Mouse (Mus musculus): ENCODE measurements around the gene Mrvi1. TPM values are rescaled to one million over a fixed set of nuclear protein-coding genes. Genes with fewer than 3 reads are reported as not detected.

The Mrvi1 gene
- 1 to 10 TPM; 2.1 to 3.6 (median 3.3) TPM for total RNA-seq (2022)

DNA sequence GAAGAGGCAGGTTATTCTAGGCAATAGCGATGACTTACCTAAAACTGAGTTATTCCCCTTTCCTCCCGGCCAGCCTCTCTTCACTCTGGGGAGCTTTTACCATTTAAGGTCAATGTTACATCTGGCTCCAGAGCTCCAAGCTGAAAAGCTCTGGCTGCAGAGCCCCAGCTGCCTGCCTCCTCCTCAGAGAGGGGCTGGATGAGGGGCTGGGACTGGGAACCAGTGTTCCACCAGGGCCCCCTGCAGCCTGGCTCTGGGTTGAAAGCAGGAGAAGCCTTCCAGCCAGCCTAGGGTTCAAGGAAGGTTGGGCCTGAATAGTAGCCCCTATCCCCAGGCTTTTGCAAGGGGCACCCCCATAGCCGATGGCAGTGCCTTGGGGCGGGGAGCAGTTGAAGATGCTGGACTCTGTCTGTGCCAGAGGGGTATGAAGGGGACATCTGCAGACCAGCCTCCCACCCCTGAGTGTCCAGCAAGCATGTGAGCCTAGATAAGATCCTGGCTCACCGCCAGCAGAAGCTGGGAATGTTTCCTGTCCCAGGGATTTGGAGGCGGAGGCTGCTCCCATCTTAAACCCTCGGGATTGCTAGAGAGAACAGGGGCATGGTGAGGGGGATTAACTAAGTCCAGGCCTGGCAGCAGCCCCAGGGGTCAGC is at the start of gene Mrvi1:
Mrvi1 (minus strand) TSS at position 409 of the 653 bp plus-strand sequence.
- no peak for DNase-seq (ENCODE audit: low spot score in 2 of 2)

DNA sequence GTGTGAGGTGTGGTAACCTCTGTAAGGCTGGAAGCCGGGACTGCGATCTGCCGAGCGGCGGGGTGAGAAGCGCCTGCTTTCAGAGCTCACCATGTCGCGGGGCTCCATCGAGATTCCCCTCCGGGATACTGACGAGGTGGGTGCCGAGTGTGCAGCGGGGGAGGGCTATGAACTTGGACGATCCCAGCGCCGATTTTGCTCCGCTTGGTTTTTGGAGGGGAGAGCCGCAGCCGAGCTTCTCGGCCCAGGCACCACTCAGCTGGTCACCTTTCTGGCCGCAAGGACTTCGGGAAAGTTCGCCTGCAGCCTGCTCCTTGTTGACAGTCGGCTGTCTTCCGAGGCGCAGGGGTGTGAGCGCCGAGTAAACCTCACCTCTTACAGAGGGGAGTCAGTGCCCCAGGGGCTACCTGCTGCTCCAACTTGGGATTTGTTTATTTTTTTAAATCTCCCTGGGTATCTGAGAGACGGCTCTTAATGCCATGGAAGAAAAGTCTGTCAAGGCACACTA is 46.8 kb upstream of the Mrvi1 start:
- no peak for DNase-seq (ENCODE audit: low spot score in 2 of 2)

DNA sequence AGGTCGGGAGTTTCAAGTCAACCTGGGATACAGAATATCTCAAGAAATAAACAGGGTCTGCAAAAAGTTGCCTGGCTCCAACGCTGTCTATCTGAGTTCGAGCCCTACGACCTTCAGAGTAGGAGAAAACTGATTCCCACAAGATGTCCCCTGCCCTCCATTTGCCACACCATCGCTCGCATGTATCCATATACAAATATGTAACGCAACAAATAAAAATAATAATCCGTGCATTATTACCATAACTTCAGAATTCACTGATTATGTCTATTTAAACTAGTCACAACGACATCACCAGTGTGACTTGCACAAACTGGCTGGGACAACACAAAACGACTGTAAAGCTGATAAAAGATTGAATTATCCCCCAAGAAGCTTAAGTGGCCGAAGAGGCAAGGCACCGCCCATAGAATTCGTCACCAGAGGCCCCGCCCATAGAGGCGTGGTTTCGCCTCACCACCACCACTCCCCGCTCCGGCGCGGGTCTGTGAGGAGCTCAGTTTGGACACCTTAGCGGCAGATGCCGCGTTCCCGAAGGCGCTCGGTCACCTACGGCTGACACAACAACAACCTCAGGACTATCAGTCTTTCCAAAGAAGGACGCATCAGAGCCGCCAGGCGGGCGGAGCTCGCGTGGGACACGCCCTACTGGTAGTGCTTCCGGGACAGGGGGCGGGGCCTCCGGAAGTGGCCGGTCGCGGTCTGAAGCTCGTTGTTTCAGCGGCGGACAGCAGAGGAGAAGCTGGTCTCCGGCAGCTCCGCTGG is 46.2 kb upstream of the Mrvi1 start, which contains the start of gene Ctr9:
Ctr9 (plus strand) TSS at position 671 of the 765 bp plus-strand sequence.
- DNase-seq (ENCODE audit: low spot score in 2 of 2), result peak; percentile 90 to 96

DNA sequence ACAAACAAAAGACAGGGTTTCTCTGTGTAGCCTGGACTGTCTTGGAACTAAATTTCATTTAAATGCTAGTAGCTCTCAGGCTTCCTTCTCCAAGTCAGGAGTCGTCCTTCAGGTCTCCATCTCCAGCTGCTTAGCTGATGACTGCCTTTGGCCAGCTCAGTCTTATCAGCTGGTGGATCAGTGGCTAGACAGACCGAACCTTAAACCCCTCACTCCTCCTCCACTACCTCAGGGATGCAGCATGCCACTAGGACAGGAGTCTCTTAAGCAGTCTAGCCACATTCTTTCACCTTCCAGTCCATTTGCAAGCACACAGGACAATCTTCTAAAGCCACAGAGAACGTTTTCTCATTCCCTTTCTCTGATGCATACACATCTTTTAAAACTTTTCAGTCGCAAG is 42.7 kb upstream of the Mrvi1 start:
- DNase-seq (ENCODE audit: low spot score in 2 of 2), result no peak

DNA sequence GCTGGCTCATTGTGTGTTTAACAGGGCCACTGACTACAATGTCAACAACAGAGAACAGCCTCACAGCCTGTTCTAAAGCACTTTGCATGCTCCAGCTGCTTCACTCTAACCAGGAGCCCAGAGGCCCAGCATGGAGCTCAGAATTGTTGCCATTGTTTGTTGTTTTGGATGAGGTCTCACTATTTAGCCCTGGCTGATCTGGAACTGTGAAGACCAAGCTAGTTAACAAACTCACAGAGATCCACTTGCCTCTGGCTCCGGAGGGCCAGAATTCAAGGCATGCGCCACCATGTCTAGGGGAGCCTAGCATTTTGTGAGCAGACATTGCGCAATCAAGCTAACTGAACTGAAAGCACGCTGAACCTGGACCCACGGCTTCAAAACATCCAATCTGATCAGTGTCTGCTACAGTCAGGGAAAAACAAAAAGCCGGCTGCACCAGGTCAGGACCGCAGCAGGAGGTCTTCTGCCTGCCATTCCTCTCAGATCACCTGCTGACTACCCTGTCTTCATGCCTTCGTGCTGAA is 41.9 kb upstream of the Mrvi1 start:
- DNase-seq (ENCODE audit: low spot score in 2 of 2), result no peak

DNA sequence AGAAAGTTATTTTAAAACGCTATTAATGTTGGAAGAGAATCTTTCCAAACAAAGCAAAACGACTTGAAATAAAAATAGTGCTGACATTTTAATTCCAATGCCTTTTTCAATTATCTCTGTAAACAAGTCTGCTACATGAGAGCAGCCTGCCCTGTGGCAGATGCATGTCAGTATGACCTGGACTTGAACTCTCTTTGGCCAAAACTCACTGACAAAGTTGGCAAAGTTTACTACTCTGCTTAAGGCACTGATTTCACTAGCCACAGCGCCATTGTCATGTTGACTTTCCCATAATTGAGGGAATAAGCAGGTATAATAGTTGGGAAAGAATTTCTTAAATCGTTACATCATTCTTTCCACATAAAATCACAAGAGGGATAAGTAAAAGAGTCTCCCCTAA is 38.6 kb upstream of the Mrvi1 start:
- DNase-seq (ENCODE audit: low spot score in 2 of 2), result no peak

DNA sequence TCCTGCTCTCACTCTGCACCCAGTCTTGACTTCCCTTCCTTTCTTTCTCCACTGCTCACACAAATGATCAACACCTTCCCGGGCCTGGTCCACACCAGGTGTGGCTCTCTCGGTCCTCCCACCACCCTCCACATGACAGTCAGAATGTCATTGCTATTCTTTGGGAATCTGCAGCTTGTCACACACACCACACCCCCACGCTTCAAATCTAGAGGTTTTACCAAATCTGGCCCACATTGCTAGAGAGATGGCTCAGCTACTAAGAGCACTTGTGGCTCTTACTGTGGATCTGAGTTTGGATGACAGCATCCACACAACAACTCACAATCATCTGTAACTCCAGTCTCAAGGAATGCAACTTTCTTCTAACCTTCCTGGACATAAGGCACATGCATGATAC is 34.7 kb upstream of the Mrvi1 start:
- no peak for DNase-seq (ENCODE audit: low spot score in 2 of 2)

DNA sequence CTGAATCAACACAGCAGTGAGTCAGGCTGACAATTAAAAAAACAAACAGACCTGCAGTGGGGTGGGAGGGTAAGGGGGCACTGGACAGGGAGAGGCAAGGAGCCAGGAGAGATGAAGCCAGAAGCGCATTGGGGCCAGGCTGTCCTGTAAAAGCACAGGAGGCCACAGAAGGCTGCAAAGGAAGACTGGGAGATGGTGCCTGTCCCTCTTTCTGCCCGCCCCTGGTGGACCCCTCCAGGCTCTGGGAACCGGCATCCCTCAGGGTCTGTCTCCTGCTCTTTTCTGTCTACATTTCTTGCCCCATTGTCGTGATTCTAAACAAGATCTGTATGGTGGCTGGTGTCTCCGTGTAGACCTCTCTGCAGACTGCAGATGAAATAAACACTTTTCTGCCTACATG is 33.5 kb upstream of the Mrvi1 start:
- no peak for DNase-seq (ENCODE audit: low spot score in 2 of 2)

DNA sequence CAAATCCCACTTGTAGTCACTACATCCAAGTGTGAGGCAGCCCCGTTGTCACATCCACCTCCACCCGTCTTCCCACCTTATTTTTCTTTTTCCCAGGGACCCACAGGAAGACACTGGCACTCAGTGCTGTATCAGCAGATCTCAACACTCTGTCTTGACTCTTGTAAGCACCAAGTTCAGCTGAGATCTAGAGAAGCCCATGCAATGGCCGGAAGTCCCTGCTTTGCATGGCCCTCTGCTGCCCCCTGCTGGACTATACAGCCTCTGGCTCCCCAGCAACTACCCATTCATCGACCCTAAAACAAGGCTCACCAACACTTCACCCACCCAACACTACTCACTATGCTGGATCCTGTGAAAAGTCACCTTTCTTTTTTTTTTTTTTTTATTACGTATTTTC is 32.6 kb upstream of the Mrvi1 start:
- peak; percentile 60 to 62 for DNase-seq (ENCODE audit: low spot score in 2 of 2)

DNA sequence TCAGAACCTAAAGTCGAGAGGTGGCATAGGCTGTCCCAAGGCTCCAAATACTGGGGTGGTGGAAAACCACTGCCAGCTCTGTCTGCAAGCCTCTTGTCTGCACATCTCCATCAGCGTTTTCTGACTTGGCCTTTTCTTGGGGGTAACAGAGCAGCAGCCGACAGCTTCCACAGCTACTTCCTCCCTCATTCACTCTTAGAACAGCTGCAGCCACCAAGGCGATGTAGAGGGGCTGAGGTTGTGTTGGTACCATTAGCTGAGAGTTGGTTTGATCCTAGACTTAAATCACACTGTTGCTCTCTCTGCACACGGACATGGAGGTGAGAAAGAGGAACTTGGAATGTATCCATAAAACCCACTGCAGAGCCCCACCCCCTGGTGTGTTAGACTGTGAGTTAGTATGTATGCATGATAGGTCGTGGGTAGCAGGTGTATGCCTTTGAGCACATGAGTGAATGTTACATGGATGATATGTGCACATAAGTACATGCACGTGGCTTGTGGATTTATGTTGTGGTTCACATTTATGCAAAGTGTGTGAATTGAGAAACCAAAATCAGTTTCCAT is 31.9 kb upstream of the Mrvi1 start:
- DNase-seq (ENCODE audit: low spot score in 2 of 2), result no peak

DNA sequence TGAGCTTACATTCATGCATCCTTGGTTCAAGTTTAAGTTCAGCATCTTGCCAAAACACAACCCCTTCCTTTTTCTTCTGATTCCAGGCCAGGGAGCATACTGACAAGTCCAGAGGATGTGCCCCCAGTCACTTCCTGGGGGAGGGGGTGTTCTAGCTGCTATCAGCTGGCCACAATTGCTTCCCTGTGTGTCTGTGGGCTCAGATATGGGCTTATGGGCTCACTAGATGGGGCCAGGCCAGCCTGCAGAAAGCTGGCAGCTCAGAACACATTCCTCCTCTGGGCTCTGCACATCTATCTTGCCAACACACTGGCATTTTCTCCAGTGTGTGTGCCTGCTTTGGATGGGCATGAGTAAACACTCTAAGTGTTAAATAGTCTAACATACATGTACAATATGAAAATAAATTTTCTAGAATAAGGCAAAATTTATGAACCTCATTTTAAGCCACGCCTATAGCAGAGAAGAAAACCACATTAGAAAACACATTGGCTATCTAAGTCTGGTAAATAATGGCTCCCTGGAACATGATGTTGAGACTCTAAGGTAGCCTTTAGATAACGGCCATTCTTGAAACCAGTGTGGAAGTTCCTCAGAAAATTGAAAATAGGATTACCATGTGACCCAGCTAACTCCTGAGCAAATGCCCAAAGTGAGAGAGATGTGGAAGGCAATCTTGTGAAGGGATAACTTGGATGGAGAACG is 22.0 kb upstream of the Mrvi1 start:
- DNase-seq (ENCODE audit: low spot score in 2 of 2), result no peak

DNA sequence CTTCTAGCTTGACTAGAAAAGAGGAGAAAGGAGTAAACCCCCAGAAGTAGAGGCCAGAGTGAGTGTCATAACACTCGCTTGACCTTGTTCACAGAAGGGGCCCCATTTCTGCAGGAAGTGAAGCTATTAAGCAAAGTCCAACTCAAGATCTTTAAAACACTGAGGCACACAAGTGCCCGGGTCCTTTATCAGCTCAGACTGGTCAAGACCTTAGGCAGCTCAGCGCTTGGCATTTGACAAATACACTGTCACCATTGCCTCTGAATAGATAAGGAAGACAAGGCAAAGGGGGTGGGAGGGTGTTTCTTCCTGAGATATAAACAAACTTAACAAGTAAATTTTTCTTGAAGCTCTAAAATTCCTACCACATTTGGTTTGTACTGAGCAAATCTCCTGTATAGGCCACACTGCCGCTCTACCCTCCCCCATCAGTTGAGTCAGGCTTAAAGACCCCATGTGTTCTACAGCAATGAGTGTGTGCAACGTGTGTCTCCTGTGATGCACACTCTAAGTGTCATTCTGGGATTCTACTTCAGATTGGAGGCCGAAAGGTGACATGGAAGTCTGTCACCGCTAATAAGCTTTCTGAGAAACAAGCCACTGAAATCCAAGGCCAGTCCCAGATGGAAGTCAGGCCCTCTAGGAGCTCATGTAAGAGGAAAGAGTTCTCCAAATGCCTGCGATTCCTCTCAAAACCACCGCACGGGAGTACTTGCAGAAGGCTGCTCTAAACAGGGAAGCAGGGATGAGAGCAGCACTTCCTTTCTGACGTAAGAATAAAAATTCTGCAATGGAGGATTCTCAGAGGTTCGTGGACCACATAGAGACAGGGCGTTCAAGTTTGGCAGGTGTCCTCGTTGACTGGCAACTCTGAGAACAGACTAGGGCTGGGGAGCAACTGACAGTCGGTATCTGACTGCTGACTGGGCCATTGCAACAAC is 16.9 kb upstream of the Mrvi1 start:
- DNase-seq (ENCODE audit: low spot score in 2 of 2), result no peak

DNA sequence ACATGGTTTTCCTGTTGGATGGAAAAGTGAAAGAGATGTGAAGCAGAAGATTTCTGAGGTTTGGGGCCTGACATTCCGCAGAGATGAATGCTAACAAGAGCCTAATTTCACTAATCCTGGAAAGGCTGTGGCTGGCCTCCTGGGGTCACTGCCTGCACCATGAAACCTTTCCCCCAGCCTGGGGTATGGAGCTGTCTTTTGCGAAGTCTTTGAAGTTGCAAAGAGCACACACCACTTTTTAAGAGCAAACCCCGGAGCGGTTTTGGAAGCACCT is 8.9 kb upstream of the Mrvi1 start:
- no peak for DNase-seq (ENCODE audit: low spot score in 2 of 2)

DNA sequence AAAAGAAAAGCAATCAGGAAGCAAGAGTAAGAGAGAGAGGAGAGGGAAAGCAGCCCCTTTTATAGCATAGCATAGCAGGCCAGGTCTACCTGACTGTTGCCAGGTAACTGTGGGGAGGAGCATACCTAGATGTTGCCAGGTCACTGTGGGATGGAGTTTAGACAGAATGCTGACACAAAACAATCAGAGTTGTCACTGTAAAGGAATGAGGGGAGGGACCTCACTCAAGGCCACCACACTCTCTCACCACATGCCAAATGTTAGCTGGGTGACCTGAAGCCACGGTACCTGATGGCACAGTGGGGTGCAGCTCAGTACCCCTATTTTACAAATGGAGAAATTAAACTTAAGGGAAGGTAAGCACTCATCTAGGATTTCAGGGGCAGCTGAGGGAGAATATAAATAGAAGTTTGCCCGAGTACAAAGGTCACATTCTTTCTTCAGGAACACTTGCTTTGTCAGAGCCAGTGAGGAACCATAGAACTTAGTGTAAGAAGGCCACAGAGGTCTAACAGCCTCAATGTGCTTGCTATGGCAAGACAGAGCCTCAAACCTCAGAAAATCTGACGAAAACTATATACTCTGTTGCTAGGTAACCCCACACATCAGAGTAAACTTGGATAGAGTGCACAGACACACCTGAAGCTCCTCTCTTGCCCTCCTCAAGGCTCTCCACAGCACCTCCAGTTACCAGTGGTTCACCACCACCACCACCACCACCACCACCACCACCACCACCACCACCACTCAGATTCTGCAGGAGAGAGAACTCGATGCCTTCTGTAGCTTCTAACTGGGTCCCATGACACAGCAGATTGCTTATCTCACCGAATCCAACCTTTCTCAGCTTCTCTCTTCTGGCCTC is 8.3 kb upstream of the Mrvi1 start:
- no peak for DNase-seq (ENCODE audit: low spot score in 2 of 2)

DNA sequence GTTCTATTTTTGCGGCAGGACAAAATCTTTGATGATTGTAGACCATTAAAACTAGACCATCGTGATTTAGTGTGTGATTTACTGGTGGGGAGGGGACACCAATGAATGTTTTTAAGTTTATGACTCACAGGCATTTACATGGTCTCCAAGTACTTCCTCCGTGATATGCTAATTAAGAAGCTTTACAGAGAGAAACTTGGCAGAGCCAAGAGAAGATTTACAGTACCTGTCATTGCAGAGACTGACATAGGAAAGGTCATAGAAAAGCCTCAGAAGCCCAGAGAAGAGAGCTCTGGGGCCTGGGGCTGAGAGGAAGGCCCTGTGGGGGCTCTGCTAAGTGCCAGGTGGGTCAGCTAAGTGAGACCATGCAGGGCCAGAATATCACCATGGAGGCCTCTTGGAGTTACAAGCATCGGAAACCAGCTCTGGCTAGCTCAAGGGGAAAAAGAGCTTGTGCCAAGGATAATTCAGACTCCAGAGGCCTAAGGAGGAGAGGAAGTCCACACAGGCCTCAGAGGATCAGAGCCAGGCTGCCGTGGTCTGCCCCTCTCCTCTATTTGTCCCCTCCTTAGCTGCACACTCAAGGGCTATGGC is 7.1 kb upstream of the Mrvi1 start:
- DNase-seq (ENCODE audit: low spot score in 2 of 2), result no peak

DNA sequence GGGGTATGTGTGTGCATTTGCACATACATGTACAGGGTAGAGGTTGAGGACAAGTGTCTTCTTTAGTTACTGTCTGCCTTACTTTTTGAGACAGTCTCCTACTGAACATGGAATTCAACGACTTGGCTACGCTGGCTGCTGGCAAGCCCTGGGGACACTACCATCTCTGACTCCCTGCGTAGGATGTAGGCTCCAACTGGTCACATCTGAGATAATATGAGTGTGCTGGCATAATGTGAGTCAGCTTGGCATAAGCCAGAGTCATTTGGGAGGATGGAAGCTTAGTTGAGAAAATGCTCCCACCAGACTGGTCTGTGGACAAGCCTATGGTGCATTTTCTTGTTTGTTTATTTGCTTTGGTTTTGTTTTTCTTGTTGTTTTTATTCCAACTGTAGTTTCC is 5.8 kb upstream of the Mrvi1 start:
- DNase-seq (ENCODE audit: low spot score in 2 of 2), result peak in 1 of 2 experiments; percentile 70

DNA sequence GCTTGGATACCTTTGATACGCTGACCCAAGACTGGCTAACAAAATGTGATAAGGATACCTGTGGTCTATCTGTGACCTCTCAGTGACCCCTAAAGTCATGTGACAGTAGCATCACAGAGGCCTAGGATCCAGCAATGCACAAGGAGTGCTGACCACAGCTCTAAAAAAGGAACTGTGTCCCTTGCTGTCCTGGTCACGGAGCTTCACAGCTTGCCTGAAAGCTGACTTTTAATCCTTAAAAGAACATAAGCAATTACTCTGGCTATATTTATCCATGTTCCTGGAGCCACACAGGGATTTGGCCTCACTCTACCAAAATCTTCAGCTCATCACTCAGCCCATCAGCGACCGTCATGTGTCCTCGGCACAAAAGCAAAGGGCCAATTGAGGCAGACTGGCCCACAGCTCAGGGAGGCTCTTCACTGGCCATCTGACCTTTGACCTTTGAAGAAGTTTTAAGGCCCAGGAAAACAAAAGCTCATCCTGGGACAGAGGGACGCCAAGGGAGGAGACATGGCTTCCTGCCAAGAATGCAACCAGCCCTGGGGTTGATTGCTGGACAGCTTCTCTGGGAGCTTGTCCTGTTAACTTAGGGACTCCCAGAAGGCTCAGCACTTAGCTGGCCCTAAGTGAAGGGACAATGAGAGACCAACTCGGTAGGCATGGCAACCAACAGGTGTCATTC is 3.5 kb upstream of the Mrvi1 start:
- no peak for DNase-seq (ENCODE audit: low spot score in 2 of 2)

DNA sequence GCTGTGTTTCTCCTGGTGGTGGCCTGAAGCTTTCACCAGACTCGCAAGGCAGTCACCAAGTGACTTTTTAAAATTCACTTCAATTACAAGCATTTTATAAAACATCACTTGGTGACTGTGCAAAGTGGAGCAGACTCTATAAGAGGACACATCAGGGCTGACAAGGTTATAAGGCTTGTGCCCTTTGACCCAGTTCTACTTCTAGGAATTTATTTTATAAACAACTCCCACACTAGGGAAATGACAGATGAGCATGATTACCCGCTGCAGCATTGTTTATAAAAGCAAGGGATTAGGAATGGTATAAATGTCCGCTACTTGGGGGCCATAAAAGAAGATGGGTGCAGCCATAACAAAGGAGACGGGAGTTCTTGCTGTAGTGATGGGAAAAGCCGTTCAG is 1.4 kb upstream of the Mrvi1 start:
- DNase-seq (ENCODE audit: low spot score in 2 of 2), result no peak

DNA sequence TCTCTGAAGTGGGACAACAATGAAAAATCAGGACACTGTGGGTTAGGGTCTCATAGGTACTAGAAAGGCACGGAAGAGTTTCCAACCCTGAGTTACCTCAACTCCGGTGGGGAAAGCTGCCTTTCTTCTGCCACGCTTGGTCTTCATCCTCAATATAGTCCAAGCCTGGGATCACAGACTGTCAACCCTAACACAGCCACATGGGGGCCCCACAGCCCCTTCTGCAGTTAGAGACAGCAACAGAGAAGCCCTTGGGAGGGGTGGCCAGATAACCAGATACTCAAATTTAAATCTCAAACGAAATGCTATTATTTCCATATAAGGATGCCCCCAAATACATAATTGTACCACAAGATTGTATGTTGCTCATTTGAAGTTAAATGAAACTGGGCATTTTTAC is 503 bp upstream of the Mrvi1 start:
- no peak for DNase-seq (ENCODE audit: low spot score in 2 of 2)

All from left cerebral cortex, adult 8-10 months (tissue).